Mouse (Mus musculus): ENCODE results near the gene Ankrd33b. TPM values are rescaled to one million over a fixed set of nuclear protein-coding genes. Genes with fewer than 3 reads are reported as not detected.
A peak's percentile ranks its signal among the peaks of the same experiment; 100 is the strongest.

Ankrd33b gene
- polyA plus RNA-seq, 1 experiment from 2014 or later: 3.0 TPM

DNA sequence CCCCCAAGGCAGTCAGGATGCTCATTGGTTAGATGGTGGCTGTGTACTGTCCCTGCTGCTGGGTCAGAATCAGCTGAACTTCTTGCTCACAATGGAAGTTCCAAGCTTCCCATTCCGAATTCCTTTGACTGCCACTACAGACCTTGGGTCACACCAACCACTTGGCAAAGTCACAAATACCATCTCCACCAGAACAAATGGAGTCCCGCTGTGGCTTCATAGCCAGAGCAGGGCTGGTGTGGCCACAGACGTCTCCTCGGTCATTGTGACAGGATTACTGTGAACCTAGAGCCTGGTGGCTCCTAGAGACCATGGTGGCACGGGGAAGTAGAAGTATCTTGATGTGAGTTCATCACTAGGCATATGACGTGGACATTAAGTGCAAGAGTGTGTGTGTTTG lies 99.4 kb downstream of the Ankrd33b start:
- Histone ChIP-seq H3K36me3 (ENCODE audit: insufficient read depth) (0 out of 2 replicates have a peak, but pooled peaks cover 3% of the 10 kb centered on the region), H3K27ac (ENCODE audit: low read depth) (no peak overlapping the region), H3K4me1 (ENCODE audit: insufficient read depth) (no peaks in the 10 kb centered on the region), H3K4me2 (no peak overlapping the region), H3K4me3 (ENCODE audit: low read depth, low read length) (no peak overlapping the region), H3K27me3 (ENCODE audit: insufficient read depth, low read length) (no peaks in the 10 kb centered on the region), H3K9ac (no peak overlapping the region), H3K9me3 (ENCODE audit: low read depth, low read length) (no peaks in the 10 kb centered on the region)
- TF ChIP-seq CTCF (IDR thresholded peaks at IDR 0.05; ENCODE audit: low read depth): no peak
- ATAC-seq (ENCODE audit: insufficient read depth) (no peak), DNase-seq (no peak)
- WGBS: 80% methylated on average over 6 of the region's 6 CpGs

DNA sequence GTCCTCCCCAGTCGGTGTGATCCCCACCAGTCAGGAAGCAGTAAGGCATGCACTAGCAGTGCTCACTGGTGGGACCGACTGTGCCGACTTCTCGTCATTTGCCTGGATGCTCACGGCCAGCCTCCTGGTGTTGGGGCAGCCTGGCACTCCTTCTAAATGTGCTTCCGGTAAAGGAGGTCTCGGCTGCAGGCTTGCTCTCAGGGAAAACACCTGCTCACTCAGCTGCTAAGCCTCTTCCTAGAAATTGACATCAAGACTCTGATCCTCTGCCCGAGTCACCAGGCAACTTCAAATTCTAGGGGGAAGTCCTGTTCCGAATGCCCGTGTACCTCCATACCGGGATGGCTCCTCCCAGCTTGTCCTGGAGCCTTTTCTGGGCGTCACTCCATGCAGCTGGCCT lies 101.7 kb downstream of the Ankrd33b start:
- 87% methylated on average over 12 of the region's 12 CpGs for WGBS
- Histone ChIP-seq H3K27me3 (ENCODE audit: insufficient read depth, low read length) (no peaks in the 10 kb centered on the region), H3K4me3 (ENCODE audit: low read depth, low read length) (no peak overlapping the region), H3K27ac (ENCODE audit: low read depth) (no peak overlapping the region), H3K9me3 (ENCODE audit: low read depth, low read length) (no peaks in the 10 kb centered on the region), H3K36me3 (ENCODE audit: insufficient read depth) (no peaks in the 10 kb centered on the region), H3K9ac (no peak overlapping the region), H3K4me1 (ENCODE audit: insufficient read depth) (no peaks in the 10 kb centered on the region), H3K4me2 (no peak overlapping the region)
- DNase-seq: no peak
- no peak for TF ChIP-seq CTCF (IDR thresholded peaks at IDR 0.05; ENCODE audit: low read depth)
- no peak for ATAC-seq (ENCODE audit: insufficient read depth)

DNA sequence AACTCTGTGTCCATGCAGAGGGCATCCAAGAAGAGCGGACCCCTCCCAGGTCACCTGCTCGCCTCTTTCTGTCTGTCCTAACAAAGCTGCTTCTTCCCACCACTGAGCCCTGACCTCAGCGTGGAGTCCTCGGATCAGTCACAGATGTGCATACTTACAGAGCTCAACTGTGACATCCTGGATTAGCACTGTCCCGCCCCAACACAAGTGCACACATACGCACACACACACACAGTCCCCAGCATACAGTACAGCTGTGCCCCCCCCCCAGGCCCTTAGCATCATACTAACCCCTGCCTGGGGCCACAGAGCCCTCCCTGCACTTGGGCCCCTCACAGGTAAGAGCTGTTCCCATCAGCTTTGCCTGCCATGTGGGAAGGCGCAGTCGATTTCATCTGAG lies 102.1 kb downstream of the Ankrd33b start:
- no peaks in the 10 kb centered on the region for H3K27me3 ChIP-seq (ENCODE audit: insufficient read depth, low read length)
- no peaks in the 10 kb centered on the region for H3K9me3 ChIP-seq (ENCODE audit: low read depth, low read length)
- no peak overlapping the region for H3K27ac ChIP-seq (ENCODE audit: low read depth)
- H3K4me2 ChIP-seq: no peak overlapping the region
- H3K4me3 ChIP-seq (ENCODE audit: low read depth, low read length): no peak overlapping the region
- H3K36me3 ChIP-seq (ENCODE audit: insufficient read depth): no peaks in the 10 kb centered on the region
- no peak for DNase-seq
- no peak for TF ChIP-seq CTCF (IDR thresholded peaks at IDR 0.05; ENCODE audit: low read depth)
- peak; percentile 22; the same call in 1 of the 2 replicates for ATAC-seq (ENCODE audit: insufficient read depth)
- H3K9ac ChIP-seq: no peak overlapping the region
- 90% methylated on average over 8 of the region's 8 CpGs for WGBS
- no peaks in the 10 kb centered on the region for H3K4me1 ChIP-seq (ENCODE audit: insufficient read depth)

DNA sequence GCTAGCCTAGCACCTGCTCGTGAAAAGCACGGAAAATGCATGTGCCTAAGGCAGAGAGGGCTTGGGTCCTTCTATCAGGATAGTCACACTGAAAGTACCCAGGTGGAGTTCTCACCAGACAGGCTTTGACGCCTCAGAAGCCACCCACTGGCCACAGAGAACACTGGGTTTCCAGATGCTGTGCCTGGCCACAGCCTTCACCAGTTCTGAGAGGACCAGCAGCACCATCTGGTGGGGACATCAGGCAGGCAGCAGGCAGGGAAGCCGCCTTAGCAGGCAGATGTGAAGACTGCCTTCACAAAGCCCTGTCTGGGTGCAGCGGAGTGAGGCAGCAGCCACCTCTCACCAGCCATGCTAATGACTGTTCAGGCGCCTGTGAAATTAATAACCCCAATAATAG lies 102.7 kb downstream of the Ankrd33b start:
- WGBS: 31% methylated on average over 6 of the region's 6 CpGs
- no peak overlapping the region for H3K4me2 ChIP-seq
- DNase-seq (peak; percentile 86), ATAC-seq (ENCODE audit: insufficient read depth) (peak; percentile 85)
- H3K27ac ChIP-seq (ENCODE audit: low read depth): no peak overlapping the region
- no peak overlapping the region for H3K4me3 ChIP-seq (ENCODE audit: low read depth, low read length)
- H3K9ac ChIP-seq: no peak overlapping the region
- H3K27me3 ChIP-seq (ENCODE audit: insufficient read depth, low read length): no peaks in the 10 kb centered on the region
- H3K36me3 ChIP-seq (ENCODE audit: insufficient read depth): no peaks in the 10 kb centered on the region
- peak; percentile 96 for TF ChIP-seq CTCF (IDR thresholded peaks at IDR 0.05; ENCODE audit: low read depth)
- no peaks in the 10 kb centered on the region for H3K4me1 ChIP-seq (ENCODE audit: insufficient read depth)
- no peaks in the 10 kb centered on the region for H3K9me3 ChIP-seq (ENCODE audit: low read depth, low read length)

DNA sequence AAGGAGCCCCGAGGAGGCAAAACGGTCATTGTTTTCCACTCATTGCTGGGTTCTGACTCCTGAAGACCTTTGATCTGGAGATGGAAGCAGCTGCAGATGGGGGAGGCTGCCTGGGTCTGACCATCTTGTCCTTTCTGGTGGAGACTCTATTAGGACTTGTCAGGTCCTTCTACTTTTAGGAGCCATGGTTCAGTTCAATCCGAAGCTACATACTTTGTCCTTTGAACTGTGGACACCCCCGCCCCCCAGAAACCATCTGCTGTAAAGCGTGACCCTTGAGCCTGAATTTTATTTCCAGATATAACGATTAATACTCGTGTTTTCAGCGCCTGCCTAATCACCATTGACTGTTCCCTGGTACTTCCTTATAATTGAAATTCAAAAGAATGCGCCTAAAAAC lies 105.2 kb downstream of the Ankrd33b start:
- ATAC-seq (ENCODE audit: insufficient read depth): no peak
- Histone ChIP-seq H3K36me3 (ENCODE audit: insufficient read depth) (no peaks in the 10 kb centered on the region), H3K4me1 (ENCODE audit: insufficient read depth) (no peaks in the 10 kb centered on the region), H3K27me3 (ENCODE audit: insufficient read depth, low read length) (no peaks in the 10 kb centered on the region), H3K9ac (no peak overlapping the region), H3K27ac (ENCODE audit: low read depth) (no peak overlapping the region), H3K9me3 (ENCODE audit: low read depth, low read length) (no peaks in the 10 kb centered on the region), H3K4me2 (no peak overlapping the region), H3K4me3 (ENCODE audit: low read depth, low read length) (no peak overlapping the region)
- 78% methylated on average over 9 of the region's 9 CpGs for WGBS
- TF ChIP-seq CTCF (IDR thresholded peaks at IDR 0.05; ENCODE audit: low read depth): no peak
- no peak for DNase-seq

DNA sequence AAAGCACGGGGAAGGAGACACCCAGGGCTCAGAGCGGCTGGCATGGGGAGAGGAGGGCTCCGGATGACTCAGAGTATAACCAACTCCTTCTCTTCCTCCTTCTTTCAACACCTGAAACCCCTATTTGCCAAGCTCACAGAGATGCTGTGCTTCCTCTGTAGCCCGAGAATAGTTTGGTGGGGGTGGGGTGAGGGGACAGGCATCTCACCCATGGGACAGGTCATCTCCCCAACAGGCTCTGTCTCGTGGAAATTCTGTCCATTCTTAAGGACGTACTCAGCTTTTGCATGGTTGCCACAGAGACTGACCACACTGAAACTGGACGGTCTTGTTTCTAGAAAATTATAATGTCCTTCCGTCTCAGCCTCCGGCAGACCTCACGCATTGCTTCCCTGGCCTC lies 106.4 kb downstream of the Ankrd33b start:
- Histone ChIP-seq H3K36me3 (ENCODE audit: insufficient read depth) (no peaks in the 10 kb centered on the region), H3K9me3 (ENCODE audit: low read depth, low read length) (no peaks in the 10 kb centered on the region), H3K27me3 (ENCODE audit: insufficient read depth, low read length) (no peaks in the 10 kb centered on the region), H3K4me3 (ENCODE audit: low read depth, low read length) (no peak overlapping the region), H3K4me1 (ENCODE audit: insufficient read depth) (no peaks in the 10 kb centered on the region), H3K27ac (ENCODE audit: low read depth) (no peak overlapping the region), H3K4me2 (no peak overlapping the region), H3K9ac (no peak overlapping the region)
- ATAC-seq (ENCODE audit: insufficient read depth): no peak
- no peak for DNase-seq
- no peak for TF ChIP-seq CTCF (IDR thresholded peaks at IDR 0.05; ENCODE audit: low read depth)
- 71% methylated on average over 10 of the region's 10 CpGs for WGBS

DNA sequence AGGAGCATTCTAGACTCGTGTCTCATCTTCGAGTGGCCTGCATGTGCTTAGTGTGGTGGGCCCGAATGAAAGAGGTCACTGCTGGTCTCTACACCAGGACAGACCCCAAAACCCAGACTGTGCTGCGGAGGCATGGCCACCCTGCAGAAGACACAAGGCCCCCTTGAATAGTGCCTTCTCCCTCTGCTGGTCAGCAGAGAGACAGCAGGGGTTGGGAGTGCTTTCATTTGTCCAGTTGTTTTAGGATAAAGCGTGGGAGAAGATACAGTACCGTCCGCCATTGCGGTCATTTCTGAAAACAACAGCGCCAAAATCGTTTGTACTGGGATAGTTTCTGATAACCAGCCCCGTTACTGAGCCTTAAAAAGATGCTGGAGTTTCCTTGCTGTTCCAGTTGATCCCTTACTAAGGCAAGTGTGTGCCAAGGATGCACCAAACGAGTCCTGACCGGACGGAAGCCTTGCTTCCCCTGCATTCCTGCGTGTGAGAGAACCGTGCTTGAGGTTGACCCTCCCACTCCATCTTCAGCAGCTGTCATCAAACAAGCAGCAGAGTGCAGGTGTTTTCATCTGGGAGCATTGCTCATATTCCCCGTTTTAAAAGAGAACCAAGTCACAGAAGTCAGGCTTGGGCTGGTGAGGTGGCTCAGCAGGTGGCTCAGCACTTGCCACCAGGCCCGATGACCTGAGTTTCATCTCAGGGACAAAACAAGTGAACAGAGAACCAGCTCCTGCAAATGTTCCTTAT lies 108.7 kb downstream of the Ankrd33b start:
- H3K9ac ChIP-seq: no peak overlapping the region
- peak; percentile 74 for TF ChIP-seq CTCF (IDR thresholded peaks at IDR 0.05; ENCODE audit: low read depth)
- H3K4me3 ChIP-seq (ENCODE audit: low read depth, low read length): no peak overlapping the region
- WGBS: 63% methylated on average over 18 of the region's 18 CpGs
- ATAC-seq (ENCODE audit: insufficient read depth): no peak; the same call in 1 of the 2 replicates
- no peaks in the 10 kb centered on the region for H3K27me3 ChIP-seq (ENCODE audit: insufficient read depth, low read length)
- H3K9me3 ChIP-seq (ENCODE audit: low read depth, low read length): no peaks in the 10 kb centered on the region
- no peak overlapping the region for H3K4me2 ChIP-seq
- H3K27ac ChIP-seq (ENCODE audit: low read depth): no peak overlapping the region
- H3K36me3 ChIP-seq (ENCODE audit: insufficient read depth): no peaks in the 10 kb centered on the region
- H3K4me1 ChIP-seq (ENCODE audit: insufficient read depth): no peaks in the 10 kb centered on the region
- peak; percentile 51 for DNase-seq

Data from lung, embryonic 14.5 days (tissue).